Mouse (Mus musculus) kidney, postnatal 14 days (tissue): Measurements from ENCODE around the gene Olfr259.

Source experiments
- DNase-seq: peaks from one replicate; pipeline ENCODE4 v3.0.0; 2022; ENCODE audit warnings: mixed read lengths

The Olfr259 gene

GRCm38 (mm10) chr2:87114467-87114866, at the start of gene Olfr259:
Gene Olfr259 (minus strand): TSS chr2:87114567.
- DNase-seq, result no peak

GRCm38 (mm10) chr2:87152524-87152923, 38.2 kb upstream of the Olfr259 start, which contains the start of gene Olfr1111:
Gene Olfr1111 (minus strand): TSS chr2:87152624.
- DNase-seq, result no peak

- DNase-seq, result no peak
Observed at GRCm38 (mm10) chr2:87140200-87140599, 25.8 kb upstream of the Olfr259 start, which contains the start of gene Olfr1110. Gene Olfr1110 (minus strand): TSS chr2:87140300.

- no peak for DNase-seq
Observed at GRCm38 (mm10) chr2:87095908-87096307, 18.5 kb downstream of the Olfr259 start, which contains the start of gene Olfr1109. Gene Olfr1109 (minus strand): TSS chr2:87096008.

- DNase-seq, result no peak
Observed at GRCm38 (mm10) chr2:87075717-87076116, 38.6 kb downstream of the Olfr259 start, which contains the start of gene Olfr1107. Gene Olfr1107 (minus strand): TSS chr2:87075817.
